27 mouse cellular contexts compared by ENCODE assay signal in the genomic region with DNA sequence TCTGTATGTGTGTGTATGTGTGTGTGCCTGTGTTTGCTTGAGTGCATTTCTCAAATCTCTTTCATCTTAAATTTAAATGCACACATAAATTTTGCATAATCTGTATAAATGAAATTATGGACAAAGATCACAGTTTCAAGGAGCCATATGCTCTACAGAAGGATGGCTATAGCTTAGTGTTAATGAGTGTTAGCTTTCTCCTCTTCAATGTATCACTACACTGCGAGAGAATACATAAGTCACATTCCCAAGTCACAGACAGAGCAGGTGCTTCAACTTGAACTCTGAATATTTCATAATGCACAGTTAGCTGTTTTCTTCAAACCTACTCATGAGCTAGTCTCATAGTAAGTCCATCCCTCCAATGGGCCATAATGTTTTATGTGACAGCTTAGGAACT.
"Had no signal": no experiment of that assay in that cellular context is flagged by ENCODE, and none has a peak within 500 bp of the region (broad histone marks: within the 10 kb centered on the region; RNA-seq: fewer than 3 reads in every experiment).

No protein-coding gene starts in this region.

- H3K36me3 ChIP-seq: heart, embryonic 10.5 days; heart, embryonic 12.5 days; hindbrain, embryonic 10.5 days; hindbrain, embryonic 12.5 days; intestine, embryonic 15.5 days; limb, embryonic 13.5 days; limb, embryonic 15.5 days; liver, embryonic 12.5 days had no signal

- H3K4me3 ChIP-seq: gastrocnemius, adult 2 months; heart, embryonic 10.5 days; heart, embryonic 12.5 days; hindbrain, embryonic 10.5 days; hindbrain, embryonic 12.5 days; intestine, embryonic 15.5 days; layer of hippocampus, adult 2 months; left cerebral cortex, adult 2 months; limb, embryonic 13.5 days; limb, embryonic 15.5 days; liver, embryonic 12.5 days had no signal

- H3K27me3 ChIP-seq: heart, embryonic 12.5 days; hindbrain, embryonic 12.5 days; intestine, embryonic 15.5 days; limb, embryonic 13.5 days; limb, embryonic 15.5 days; liver, embryonic 12.5 days had no signal

- H3K9me3 ChIP-seq: heart, embryonic 10.5 days; heart, embryonic 12.5 days; hindbrain, embryonic 10.5 days; hindbrain, embryonic 12.5 days; intestine, embryonic 15.5 days; limb, embryonic 13.5 days; limb, embryonic 15.5 days; liver, embryonic 12.5 days had no signal

- ATAC-seq: hindbrain, embryonic 16.5 days; inflammation-experienced regulatory T-cells, adult 6 months; intestine, embryonic 15.5 days; intestine, postnatal 0 days; liver, embryonic 12.5 days had no signal

- DNase-seq: gastrocnemius, adult 2 months; gastrocnemius, postnatal 10 days; gastrocnemius, postnatal 25 days; heart, adult 18-20 months; heart, postnatal 10 days; heart, postnatal 4 days; kidney, adult 18-20 months; kidney, adult 8-10 months; kidney, postnatal 10 days; kidney, postnatal 25 days; kidney, postnatal 4 days; left cerebral cortex, postnatal 4 days had no signal

- H3K9ac ChIP-seq: heart, embryonic 12.5 days; hindbrain, embryonic 12.5 days; hindbrain, embryonic 14.5 days; intestine, embryonic 15.5 days; limb, embryonic 13.5 days; limb, embryonic 15.5 days; liver, embryonic 12.5 days; liver, embryonic 14.5 days had no signal

- H3K27ac ChIP-seq: gastrocnemius, adult 2 months; heart, embryonic 10.5 days; hindbrain, embryonic 10.5 days; hindbrain, embryonic 12.5 days; hindbrain, embryonic 14.5 days; intestine, embryonic 15.5 days; layer of hippocampus, adult 2 months; left cerebral cortex, adult 2 months; limb, embryonic 13.5 days; limb, embryonic 15.5 days; liver, embryonic 12.5 days; liver, embryonic 14.5 days had no signal

- H3K4me1 ChIP-seq: heart, embryonic 10.5 days; heart, embryonic 12.5 days; hindbrain, embryonic 10.5 days; hindbrain, embryonic 12.5 days; intestine, embryonic 15.5 days; limb, embryonic 13.5 days; limb, embryonic 15.5 days; liver, embryonic 12.5 days had no signal

- H3K4me2 ChIP-seq: heart, embryonic 12.5 days; hindbrain, embryonic 12.5 days; hindbrain, embryonic 14.5 days; intestine, embryonic 15.5 days; limb, embryonic 13.5 days; limb, embryonic 15.5 days; liver, embryonic 12.5 days had no signal
